Mouse (Mus musculus): ENCODE data around the gene Mtcl1.
"Not testable (repeated sequence)": the region's sequence is repeated elsewhere in the genome, so short reads cannot be mapped to it uniquely, and the experiment has no call there.

Gene Mtcl1

DNA sequence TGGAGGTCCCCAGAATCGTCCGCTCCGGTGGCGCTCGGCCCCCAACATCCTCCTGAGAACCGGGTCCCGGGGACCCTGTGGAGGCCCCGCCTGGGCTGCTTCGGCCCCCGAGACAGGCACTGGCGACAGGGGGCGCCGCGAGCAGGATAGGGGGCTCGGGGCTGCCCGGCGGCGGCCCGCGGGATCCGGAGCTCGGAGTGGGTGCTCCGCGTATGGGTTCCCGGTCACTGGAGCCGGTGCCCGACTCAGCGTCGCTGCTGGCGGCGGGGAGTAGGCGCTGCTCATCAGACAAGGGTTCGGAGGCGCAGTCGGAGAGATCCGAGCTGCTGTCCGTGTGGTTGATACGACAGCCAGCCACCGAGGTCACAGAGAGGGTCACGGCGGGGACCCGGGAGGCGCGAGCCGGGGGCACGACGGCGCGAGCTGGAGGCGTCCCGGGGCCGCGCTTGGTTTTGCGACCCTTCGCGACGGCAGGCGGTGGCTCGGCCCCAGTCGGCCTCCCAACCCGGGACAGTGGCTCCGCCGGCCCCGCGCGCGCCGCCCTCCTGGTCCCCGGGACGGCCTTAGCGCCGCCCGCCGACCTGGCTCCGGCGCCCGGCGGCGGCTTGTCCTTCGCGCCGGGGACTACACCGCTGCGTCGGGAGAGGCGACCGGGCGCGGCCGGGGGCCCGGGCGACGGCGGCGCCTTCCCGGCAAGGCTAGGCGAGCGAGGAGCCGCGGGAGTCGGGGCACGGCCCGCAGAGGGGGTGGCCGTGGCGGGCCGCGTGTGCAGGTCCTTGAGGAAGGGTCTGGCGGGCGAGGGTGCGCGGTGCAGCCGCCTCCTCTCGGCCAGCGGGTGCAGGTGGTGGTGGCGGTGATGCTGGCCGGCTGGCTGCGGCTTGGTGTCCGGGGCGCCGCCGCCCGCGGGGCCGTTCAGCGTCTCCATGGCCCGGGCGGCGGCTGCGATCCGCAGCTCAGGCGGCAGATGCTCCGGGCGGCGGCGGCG lies 837 bp downstream of the Mtcl1 start:
- in situ Hi-C loops (cut with MboI), result no loop called here

DNA sequence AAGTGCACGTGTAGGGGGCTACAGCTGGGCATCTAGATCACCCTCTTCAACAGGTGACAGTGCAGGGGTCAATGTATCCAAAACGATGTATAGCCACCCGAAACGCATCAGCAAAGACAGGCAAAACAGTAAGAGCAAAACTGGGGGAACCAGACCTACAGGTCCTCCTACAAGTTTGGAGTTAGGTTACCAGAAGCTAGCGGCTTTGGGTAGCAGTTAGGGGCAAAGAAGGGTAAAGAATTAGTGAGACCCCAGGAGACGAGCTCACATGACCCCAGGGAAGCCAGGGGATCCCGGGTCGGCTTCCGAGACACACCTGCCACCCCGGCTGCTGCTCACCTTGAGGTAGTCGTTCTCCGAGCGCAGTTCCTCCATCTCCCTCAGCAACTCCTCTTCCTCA lies 1.6 kb downstream of the Mtcl1 start:
- in situ Hi-C loops (cut with MboI), result no loop called here

DNA sequence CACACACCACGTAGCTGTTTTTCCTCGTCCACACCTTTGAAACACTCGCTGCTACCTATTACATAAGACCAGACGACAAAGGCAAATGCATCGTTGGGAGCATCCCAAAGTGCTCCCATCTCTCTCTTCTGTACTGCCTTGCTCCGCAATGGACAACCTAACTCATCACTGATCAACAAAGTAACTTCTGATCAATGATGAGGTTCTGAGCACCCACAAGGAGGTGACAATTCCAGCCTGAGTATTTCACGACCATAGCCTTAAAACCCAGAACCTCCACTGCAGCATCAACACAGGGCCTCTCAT lies 2.6 kb downstream of the Mtcl1 start:
- in situ Hi-C loops (cut with MboI), result no loop called here

GRCm38 (mm10) chr17:66446196-66447006 lies 3.1 kb downstream of the Mtcl1 start:
- in situ Hi-C loops (cut with MboI), result no loop called here

- in situ Hi-C loops (cut with MboI), result no loop called here
Observed at GRCm38 (mm10) chr17:66444059-66444700, 5.4 kb downstream of the Mtcl1 start.

DNA sequence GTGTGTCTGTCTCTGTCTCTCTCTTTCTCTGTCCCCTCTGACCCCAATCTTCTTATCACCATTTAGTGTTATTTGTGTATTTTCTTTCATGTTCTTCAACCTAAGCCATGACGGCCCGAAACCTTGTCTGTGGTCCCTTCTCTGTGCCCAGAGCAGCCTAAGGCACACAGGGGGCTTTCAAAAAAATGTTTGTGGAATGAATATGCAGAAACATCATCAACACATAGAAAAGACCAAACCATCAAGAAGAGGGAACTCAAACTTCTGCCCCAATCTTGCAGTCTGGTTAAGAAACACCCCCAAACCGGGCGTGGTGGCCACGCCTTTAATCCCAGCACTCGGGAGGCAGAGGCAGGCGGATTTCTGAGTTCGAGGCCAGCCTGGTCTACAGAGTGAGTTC lies 9.7 kb downstream of the Mtcl1 start:
- in situ Hi-C loops (cut with MboI), result no loop called here

DNA sequence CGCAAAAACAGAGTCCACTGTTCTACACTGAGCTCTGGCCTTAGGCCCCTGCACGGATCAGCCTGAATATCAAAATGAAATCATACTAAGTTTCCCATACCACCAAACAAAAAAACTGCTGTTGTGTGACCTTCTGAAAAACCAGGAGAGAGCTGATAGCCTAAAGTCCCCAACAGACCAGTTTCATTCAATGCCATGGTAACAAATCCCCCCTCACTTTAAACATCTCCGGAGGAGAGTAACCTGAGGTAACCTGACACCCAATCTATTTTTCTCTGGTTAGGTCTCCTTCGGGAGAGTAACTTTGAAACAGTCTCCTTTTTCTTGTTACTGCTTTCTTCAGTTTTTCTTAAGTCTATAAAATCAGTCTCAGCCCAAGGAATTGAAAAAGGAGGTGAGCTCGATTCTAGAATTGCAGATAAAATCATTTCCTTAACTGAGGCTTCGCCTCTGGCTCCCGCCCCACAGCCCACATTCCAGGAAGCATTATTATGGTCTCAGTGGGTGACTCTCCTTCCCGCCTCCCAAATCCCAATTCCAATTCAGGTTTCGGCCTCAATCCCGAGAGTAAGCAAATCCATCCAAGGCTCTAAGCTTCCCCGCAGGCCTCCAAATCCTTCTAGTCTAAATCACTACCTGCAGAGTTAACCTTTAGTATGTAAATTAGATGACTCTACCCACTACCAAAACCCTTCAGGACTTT lies 10.3 kb downstream of the Mtcl1 start:
- in situ Hi-C loops (cut with MboI), result no loop called here

- in situ Hi-C loops (cut with MboI), result no loop called here
Observed at GRCm38 (mm10) chr17:66438137-66438536, 11.4 kb downstream of the Mtcl1 start.

- in situ Hi-C loops (cut with MboI), result no loop called here
Observed at GRCm38 (mm10) chr17:66436811-66437210, 12.7 kb downstream of the Mtcl1 start.

- in situ Hi-C loops (cut with MboI), result no loop called here
Observed at GRCm38 (mm10) chr17:66435982-66436381, 13.6 kb downstream of the Mtcl1 start.

DNA sequence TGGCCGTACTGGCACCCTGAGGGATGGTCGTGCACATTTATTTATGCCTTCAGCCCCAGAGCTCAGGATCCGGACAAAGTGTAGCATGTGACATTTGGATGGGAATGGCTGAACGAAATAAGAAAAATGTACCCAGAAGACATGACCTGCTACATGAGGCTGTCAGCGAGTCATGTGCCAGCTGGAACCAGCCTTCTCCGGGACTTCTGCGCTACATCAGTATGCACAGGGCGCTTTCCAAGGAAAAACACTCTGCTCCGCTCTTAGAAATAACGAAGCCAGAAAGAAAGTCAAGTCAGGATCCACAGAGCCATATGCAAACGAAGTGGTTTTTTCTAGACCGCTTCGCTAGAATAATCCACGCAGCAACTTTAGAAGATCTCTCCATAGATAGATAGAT lies 14.5 kb downstream of the Mtcl1 start:
- in situ Hi-C loops (cut with MboI), result no loop called here

DNA sequence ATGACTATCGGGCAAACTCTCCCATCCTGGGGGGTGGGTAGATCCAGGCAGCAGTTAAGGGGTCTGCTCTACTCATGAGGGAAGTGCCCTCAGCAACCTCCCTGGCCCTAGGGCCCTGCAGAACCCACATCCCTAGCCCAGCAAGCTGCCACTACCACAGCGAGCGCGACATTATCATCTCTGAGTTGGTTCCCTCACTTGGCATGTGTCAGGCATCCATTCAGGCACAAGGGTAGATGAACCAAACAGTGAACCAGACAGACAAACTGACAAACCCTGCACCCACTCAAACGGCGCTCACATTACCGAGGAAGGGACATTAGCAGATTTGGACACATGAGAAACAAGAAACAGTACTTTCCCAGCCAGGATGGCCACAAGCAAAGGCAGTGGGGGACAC lies 15.0 kb downstream of the Mtcl1 start:
- in situ Hi-C loops (cut with MboI), result no loop called here

DNA sequence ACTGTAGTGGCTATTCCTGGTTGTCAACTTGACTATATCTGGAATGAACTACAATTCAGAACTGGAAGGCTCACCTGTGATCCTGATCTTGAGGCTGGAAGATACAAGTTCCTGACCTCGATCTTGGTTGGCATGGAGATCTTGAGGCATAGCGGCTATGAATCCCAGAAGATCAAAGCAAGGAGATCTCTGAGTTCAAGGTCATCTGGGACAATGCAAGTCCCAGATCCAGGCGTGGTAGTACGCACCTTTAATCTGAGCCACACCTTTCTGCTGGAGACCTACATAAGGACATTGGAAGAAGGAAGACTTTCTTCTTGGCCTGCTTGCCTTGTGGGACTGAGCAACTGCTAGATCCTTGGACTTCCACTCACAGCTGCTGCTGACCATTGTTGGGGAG lies 24.9 kb downstream of the Mtcl1 start:
- in situ Hi-C loops (cut with MboI), result not testable (repeated sequence)

- in situ Hi-C loops (cut with MboI), result no loop called here
Observed at GRCm38 (mm10) chr17:66419421-66419820, 30.1 kb downstream of the Mtcl1 start.

DNA sequence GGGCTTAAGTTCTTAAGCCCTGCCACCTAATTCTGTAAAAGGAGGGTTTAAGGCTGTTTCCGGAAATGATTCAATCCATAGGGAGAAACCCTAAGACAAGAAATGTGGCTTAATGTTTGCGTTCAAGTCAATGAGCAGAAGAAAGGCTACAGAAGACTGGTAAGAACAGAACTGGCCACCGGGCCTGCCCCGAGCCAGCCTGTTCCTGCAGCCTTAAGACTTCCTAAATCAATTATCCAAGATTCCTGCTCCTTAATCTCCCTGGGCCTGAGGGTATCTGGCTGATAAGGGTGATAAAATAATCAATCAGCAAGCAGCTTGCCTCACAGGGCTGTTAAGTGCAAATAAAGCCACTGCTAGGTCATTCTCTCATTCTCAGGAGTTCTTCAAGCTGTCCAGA lies 31.8 kb downstream of the Mtcl1 start:
- in situ Hi-C loops (cut with MboI), result no loop called here

DNA sequence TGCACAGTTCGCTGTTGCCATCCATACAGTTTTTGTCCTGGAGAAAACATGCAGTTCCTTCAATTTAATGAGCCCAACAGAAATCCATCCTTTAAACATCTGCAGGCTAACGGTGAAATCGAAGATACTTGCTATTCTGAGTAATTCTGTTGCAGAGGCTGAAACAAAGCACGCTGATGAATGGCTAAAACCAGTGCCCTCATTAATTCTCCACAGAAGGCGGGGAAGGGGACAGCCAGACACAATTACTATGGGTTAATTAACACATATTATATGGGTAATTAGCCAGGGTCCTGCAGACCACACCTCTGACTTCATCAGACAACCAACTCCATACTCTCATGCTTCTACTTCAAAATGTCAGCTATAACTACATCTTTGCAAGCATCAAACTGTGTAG lies 32.2 kb downstream of the Mtcl1 start:
- in situ Hi-C loops (cut with MboI), result no loop called here

- in situ Hi-C loops (cut with MboI), result no loop called here
Observed at GRCm38 (mm10) chr17:66416841-66417313, 32.7 kb downstream of the Mtcl1 start.

GRCm38 (mm10) chr17:66416436-66416835 lies 33.1 kb downstream of the Mtcl1 start:
- in situ Hi-C loops (cut with MboI), result no loop called here

- in situ Hi-C loops (cut with MboI), result no loop called here
Observed at GRCm38 (mm10) chr17:66414331-66414730, 35.2 kb downstream of the Mtcl1 start.

DNA sequence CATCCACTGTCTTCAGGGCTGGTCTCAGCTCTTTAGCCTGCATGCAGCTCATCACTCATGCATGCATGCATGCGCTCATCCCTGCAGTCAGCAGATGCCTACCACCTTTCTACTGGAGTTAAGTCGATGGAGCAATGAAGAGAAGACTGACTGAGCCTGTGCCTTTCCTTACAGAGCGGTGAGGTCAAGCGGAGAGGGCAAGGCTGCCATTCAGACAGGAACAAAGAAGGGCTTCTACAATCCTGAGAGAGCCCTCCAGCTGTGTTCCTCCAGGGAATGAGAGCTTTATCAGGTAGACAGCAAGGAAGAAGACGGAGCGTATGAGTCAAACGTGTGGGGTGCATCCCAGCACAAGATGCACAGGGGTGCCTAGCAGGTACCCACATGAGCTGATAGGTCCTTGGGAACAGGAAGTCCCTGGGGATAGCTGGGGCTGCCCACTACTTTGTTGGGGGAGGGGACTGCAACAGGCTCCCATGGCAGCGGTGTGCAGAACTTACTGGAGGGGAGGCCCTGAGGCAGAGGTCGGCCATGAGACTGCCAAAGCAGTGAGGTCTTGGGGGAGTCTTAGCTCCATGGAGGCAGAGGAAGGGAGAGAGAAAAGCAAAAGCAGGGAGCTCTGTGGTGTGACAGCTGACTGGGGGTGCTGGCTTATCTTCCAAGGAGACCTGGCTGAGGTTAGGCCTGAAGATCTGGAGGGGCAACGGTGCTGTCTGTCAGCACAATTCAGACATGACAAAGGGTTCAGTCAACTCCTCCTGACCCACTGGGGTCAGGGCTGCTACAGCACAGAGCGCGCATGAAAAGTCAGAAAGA lies 37.2 kb downstream of the Mtcl1 start:
- in situ Hi-C loops (cut with MboI), result no loop called here

DNA sequence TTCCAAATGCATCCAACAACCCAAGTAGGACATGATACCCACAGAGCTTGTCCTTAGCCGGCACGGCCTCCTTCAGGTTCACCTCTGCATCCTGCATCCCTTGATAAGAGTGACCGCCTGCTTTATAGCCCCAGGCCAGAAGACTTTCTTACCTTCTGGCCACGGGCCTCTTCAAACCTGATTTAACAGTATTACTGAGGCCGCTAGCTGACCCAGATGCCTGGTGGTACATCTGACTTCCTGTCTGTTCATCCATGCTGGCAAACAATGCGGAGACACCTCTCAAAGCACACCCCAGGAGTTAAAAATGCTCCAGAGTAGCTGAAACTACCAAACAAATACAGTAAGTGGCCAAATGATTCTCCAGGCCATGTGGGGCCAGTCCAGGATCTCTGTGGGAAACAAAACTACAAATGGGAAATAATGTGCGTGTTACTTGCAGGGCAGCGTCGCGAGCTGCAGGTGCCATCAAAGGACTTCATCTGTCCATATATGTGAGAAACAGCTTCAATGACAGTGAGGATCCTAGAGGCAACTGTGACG lies 38.6 kb downstream of the Mtcl1 start:
- in situ Hi-C loops (cut with MboI), result no loop called here
